Mouse (Mus musculus) CD8-positive naive resting alpha-beta T cell, adult 57 days (primary cell): Measurements from ENCODE around the gene Ydjc. TPM values are rescaled to one million over a fixed set of nuclear protein-coding genes. Genes with fewer than 3 reads are reported as not detected.

Source experiments
- total RNA-seq: library from RNA; stranded (reverse); gene quantifications from one replicate; pipeline ENCODE4 v1.2.4, GENCODE M21; 2023

Gene Ydjc
- 5.9 TPM for total RNA-seq

DNA sequence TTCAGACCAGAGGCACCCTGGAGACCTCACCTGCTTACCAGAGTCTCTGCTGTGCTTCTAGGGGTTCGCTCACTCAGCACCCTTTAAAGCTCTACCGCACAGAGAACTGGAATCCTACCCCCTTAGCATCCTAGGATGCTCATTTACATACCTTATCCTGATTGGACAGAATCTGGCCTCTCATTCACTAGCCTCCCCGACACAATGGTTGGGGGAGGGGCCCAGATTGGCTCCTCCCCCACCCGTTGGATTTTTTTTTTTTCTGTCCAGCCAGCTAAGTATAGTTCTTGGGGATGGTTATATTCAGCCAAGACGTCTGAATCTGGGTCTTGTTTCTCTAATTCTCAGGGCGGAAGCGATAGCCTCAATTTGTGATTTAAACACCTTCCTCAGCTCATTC, at the start of gene Ydjc:
Gene Ydjc, plus strand, starts transcription at position 283 of the 400 bp plus-strand sequence.

DNA sequence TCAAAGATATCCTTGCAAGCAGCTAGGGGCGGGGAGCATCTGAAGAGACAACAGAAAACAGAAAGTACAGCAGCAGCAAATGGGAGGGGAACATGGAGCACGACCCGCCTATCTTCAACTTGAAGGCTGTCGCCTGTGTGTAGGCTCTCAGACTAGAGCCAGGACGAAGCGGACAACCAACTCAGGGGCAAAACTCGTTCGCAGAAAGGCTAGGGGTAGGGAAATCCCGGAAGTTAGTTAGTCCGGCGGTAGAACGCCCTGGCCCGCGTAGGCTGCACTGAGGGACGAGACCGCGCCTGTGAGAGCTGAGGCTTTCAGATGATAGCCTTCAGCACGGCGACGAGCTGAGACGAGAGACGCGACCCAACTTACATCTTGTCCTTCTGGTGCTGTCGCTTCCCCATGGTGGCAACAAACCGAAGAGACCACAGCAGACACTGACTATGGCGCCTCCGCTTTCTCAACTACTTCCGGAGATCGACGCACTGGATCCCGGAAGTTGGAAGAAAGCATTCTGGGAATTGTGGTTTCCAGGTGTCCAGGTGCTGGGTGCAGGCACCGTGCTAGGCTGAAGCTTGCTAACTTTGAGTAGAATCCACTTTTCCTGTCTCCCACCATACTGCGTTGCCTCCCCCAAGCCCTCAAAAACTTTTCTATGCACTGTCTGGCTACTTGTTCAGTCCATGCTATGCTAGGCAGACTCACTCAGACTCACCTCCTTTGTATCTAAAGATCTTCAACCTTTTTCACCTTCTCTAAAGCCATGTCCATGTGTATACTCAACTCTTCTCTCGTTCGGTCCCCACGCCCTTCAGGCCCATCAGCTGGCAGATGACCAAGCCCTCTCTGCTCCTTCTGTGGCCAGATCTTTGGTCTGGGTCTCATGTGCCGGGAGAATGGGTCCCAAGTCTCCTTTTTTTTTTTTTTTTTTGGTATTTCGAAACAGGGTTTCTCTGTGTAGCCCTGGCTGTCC, 33.4 kb upstream of the Ydjc start, which contains the start of gene Ppil2:
Gene Ppil2, minus strand, starts transcription at position 487 of the 973 bp plus-strand sequence.

DNA sequence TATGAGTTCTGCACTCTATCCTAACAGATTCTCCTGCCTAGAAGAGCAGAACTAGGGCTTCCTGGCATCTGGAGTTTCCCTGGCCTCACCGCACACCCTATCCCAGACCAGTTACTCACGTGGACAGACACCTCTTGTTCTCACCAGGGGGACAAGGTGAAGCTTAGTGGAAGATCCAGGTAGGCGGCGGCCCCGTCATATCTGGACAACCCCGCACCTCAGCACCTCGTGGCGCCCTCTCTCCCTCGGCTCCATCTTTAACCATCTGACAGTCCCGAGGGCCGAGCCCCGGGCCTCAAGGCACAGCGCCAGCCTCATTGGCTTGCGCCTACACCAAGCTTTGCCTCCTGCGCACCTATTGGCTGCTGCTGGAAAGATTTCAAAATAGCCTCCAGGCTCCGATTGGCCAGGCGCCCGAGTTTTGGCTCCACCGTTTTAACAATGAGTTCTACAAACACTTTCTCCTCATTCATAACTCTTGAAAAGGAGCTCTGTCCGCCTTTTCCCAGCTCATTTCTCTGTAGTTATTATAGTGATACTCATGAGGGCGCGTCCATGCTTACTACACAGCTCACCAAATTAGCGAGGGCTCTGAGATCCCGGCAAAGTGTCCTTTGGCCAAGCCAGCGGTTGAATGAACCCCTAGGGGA, 19.4 kb upstream of the Ydjc start, which contains the start of gene 2610318N02Rik:
Gene 2610318N02Rik, minus strand, starts transcription at position 297 of the 650 bp plus-strand sequence.

DNA sequence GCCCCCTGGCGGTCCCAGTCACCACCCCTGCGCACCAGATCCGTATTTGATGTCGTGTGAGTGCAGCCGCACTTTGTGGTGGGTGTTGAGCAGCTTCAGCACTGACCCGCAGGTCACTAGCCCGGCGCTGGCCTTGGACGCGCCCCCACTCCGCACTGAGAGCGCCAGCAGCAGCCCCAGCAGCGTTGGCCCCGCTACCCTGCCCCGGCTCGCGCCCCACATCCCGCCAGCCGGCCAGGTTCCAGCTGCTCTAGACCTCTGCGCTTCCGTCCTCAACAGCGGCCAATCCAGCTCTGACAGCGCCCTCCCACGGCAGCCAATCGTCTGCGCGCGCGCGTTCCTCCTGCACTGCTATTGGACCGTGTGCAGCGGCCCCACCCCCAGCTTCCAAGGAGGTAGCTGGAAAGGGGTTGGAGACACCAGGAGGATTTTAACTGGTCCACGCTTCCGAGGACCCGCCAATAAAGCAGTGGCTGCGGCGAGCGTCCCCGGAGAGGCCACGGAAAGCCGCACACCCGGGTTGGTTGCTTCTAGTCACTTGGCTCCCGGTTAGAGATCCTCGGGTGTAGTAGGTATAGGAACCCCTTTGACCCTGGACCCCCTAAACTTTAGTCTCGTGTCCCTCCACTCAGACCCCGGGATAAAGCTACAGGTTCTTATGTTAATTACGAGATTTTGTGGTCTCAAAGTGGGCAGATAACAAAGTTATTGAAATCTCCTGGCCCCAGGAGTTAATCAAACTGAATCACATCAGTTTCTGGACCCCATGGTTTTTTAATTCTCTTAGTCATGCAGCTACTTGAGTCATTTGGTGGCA, 12.1 kb upstream of the Ydjc start, which contains the start of gene Sdf2l1:
Gene Sdf2l1, minus strand, starts transcription at position 295 of the 817 bp plus-strand sequence.

DNA sequence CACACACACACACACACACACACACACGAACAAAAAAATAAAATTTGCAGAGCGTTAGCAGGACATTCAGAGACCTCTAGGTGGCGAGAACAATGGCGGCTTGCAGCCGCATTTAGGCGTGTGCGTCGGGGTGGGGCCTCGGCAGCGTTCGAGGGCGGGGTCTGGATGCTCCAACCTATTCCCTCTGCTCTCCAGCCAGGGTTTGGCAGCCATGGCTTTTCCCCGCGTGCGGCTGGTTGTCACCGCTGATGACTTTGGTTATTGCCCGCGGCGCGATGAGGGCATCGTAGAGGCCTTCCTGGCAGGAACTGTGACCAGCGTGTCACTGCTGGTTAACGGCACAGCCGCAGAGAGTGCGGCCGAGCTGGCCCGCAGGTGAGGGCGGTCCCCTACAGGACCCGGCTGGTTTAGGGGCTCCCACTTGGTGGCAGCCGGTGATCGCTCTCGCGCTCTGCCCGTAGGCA, 2.4 kb downstream of the Ydjc start, which contains the start of gene Ccdc116:
Gene Ccdc116, minus strand, starts transcription at position 458 of the 464 bp plus-strand sequence.

DNA sequence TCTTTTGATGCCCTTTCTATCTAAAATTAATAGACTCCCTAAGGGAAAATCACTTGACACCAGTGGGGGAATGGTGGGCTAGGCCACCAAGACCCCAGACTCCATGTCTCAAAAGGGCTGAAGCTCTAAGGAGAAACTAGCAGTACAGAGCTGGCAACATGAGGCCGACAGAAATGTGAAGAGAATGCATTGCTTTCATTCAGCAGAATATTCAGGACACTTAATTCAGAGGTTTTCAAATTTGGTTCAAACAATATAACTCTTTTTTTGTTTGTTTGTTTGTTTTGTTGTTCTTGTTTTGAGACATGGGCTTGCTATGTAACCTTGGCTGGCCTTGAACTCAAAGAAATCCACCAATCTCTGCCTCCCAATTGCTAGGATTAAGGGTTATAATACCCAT, 58.1 kb downstream of the Ydjc start, which contains the start of gene Ube2l3:
Gene Ube2l3, minus strand, starts transcription at position 101 of the 400 bp plus-strand sequence.

DNA sequence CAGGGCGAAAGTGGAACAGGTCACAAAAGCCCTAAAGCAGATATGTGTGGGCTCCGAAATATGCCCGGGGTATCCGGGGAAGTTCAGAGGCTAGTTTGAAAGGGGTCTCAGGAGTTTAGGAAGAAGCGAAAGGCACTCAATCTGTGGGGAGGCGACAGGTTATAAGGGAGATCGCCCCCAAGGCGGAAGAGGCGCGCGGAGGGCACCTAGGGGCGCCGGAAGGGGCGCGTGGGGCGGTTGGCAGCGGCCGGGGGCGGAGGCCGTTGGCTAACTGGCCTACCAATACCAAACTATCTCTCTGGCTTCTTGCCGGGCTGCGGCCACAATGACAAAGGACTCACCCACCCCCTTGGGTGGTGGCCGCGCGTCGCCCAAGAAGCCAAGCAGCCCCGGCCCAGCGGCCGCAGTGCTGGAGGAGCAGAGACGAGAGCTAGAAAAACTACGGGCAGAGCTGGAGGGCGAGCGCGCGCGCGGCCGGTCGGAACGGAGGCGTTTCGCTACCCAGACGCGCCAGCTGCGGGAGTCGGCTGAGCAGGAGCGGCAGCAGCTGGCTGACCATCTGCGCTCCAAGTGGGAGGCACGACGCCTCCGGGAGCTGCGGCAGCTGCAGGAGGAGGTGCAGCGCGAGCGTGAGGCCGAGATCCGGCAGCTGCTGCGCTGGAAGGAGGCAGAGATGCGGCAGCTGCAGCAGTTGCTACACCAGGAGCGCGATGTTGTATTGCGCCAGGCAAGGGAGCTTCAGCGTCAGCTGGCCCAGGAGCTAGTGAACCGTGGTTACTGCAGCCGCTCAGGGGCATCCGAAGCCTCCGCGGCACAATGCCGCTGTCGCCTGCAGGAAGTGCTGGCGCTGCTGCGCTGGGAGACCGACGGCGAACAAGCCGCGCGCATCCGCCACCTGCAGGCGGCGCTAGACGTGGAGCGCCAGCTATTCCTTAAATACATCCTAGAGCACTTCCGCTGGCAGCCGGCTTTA, 64.3 kb downstream of the Ydjc start, which contains the start of gene Rimbp3:
Gene Rimbp3, plus strand, starts transcription at position 215 of the 973 bp plus-strand sequence.

Other genes starting within 250 kb of the Ydjc start
- 25.4 TPM for gene Ppm1f, start 248.2 kb upstream of the Ydjc start, total RNA-seq
- 163 TPM for gene Mapk1, start 161.2 kb upstream of the Ydjc start, total RNA-seq
- gene Ypel1, start 74.9 kb upstream of the Ydjc start, total RNA-seq = 1.4 TPM
- gene Ppil2, start 33.4 kb upstream of the Ydjc start, total RNA-seq = 125 TPM
- gene 2610318N02Rik, start 19.5 kb upstream of the Ydjc start, total RNA-seq = 6.1 TPM
- 14.4 TPM for gene Sdf2l1, start 12.2 kb upstream of the Ydjc start, total RNA-seq
- 0.89 TPM for gene Ccdc116, start 2.6 kb downstream of the Ydjc start, total RNA-seq
- gene Ube2l3, start 58.0 kb downstream of the Ydjc start, total RNA-seq = 95.6 TPM
- gene Rimbp3, start 64.0 kb downstream of the Ydjc start, total RNA-seq = 0.37 TPM
- 5.5 TPM for gene Hic2, start 89.0 kb downstream of the Ydjc start, total RNA-seq
- gene Tmem191c, start 131.5 kb downstream of the Ydjc start, total RNA-seq = 26.1 TPM
- gene Serpind1, start 186.8 kb downstream of the Ydjc start, total RNA-seq = not detected